Mouse (Mus musculus): ENCODE data around the gene Oxa1l. TPM values are rescaled to one million over a fixed set of nuclear protein-coding genes. Genes with fewer than 3 reads are reported as not detected.

Oxa1l gene
- total and polyA plus RNA-seq, 3 experiments = 34.2 to 134 (median 72.2) TPM

DNA sequence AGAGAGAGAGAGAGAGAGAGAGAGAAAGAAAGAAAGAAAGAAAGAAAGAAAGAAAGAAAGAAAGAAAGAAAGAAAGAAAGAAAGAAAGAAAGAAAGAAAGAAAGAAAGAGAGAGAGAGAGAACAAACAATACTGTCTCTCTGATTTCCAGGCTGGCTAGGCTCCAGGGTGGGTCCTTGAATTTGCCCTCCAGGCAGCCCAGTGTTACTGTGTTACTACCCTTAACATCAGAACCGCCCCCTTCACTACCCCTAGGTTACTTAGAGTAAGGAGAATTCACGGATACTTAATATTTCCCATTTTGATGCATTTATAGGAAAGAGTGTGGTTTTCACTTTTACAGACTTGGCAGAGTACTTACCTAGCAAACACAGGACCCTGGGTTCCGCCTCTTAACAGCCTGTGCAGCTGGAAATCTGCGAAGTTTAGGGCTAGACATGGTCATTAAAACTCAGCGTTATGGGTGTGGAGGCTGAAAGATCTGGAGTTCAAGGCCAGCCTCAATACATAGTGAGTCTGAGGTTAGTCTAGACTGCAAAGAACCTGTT is 55.7 kb downstream of the Oxa1l start:
- TF ChIP-seq GATA2 (IDR thresholded peaks at IDR 0.05; ENCODE audit: borderline replicate concordance, low read depth, low read length) (no peak), CTCF (IDR thresholded peaks at IDR 0.05; ENCODE audit: low read depth, low read length) (no peak), TAL1 (conservative IDR thresholded peaks at IDR 0.05; ENCODE audit: low read depth, low read length) (no peak), POLR2AphosphoS5 (IDR thresholded peaks at IDR 0.05; ENCODE audit: insufficient replicate concordance, low read depth, low read length) (no peak), GATA1 (IDR thresholded peaks at IDR 0.05; ENCODE audit: borderline replicate concordance, low read length) (no peak)
- Histone ChIP-seq H3K27me3 (ENCODE audit: insufficient read depth, low read length) (peaks cover 3% of the 10 kb centered on the region; the same call in 1 of the 2 replicates), H3K36me3 (replicated peaks) (peaks cover 13% of the 10 kb centered on the region), H3K4me1 (ENCODE audit: insufficient read depth, low read depth, low read length) (peaks cover 26% of the 10 kb centered on the region), H3K9me3 (replicated peaks) (no peaks in the 10 kb centered on the region), H3K4me3 (ENCODE audit: low read depth, low read length) (no peak overlapping the region)
- ATAC-seq (ENCODE audit: extremely low read depth, insufficient number of reproducible peaks, low FRiP score, poor library complexity, severe bottlenecking) (no peak), DNase-seq (ENCODE audit: low spot score) (no peak)

DNA sequence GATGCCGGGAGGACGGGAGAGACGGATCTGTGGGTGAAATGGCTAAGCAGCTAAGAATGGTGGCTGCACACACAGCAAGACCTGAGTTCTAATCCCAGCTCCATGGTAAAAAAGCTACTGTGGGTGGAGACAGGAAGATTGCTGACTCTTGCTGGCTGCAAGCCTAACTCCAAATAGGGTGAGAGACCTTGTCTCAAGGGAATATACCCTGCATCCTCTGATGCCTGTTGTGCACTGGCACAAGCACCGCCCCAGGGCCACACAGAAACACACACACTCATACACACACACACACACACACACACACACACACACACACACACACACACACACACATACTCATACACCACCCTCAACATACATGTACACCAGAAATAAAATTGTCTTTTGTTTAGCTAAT is 56.2 kb downstream of the Oxa1l start:
- H3K4me3 ChIP-seq (ENCODE audit: low read depth, low read length) = no peak overlapping the region
- ATAC-seq (ENCODE audit: extremely low read depth, insufficient number of reproducible peaks, low FRiP score, poor library complexity, severe bottlenecking) (no peak), DNase-seq (ENCODE audit: low spot score) (no peak)
- peaks cover 3% of the 10 kb centered on the region; the same call in 1 of the 2 replicates for H3K27me3 ChIP-seq (ENCODE audit: insufficient read depth, low read length)
- no peaks in the 10 kb centered on the region for H3K9me3 ChIP-seq (replicated peaks)
- peaks cover 28% of the 10 kb centered on the region for H3K4me1 ChIP-seq (ENCODE audit: insufficient read depth, low read depth, low read length)
- TF ChIP-seq CTCF (IDR thresholded peaks at IDR 0.05; ENCODE audit: low read depth, low read length) (no peak), GATA2 (IDR thresholded peaks at IDR 0.05; ENCODE audit: borderline replicate concordance, low read depth, low read length) (no peak), GATA1 (IDR thresholded peaks at IDR 0.05; ENCODE audit: borderline replicate concordance, low read length) (no peak), POLR2AphosphoS5 (IDR thresholded peaks at IDR 0.05; ENCODE audit: insufficient replicate concordance, low read depth, low read length) (no peak), TAL1 (conservative IDR thresholded peaks at IDR 0.05; ENCODE audit: low read depth, low read length) (no peak)
- H3K36me3 ChIP-seq (replicated peaks) = peaks cover 16% of the 10 kb centered on the region

DNA sequence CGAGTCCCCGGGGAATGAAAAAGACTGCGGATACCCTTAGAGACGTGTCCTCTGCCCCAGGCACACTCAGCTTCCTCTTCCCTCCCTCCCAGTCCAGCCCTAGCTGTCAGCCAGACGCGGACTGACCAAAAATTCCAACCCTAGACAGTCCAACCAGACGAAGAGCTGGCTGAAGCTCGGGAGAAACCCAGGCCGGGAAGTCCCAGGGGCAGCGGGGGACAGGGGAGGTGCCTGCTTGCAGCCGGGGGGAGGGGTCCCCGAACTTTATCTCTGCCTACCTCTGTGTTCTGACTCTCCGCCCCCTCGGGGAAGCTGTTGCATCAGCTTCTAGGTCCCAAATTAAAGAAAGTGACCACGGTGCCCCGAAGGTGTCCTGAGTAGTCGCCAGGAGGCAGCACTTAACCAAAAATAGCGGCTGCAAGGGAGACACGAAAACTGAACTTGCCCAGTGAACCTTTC is 57.0 kb downstream of the Oxa1l start, which contains the start of gene Slc7a7:
Gene Slc7a7 (minus strand): TSS at position 158 of the 459 bp plus-strand sequence.
- Histone ChIP-seq H3K4me1 (ENCODE audit: insufficient read depth, low read depth, low read length) (peaks cover 30% of the 10 kb centered on the region), H3K9me3 (replicated peaks) (no peaks in the 10 kb centered on the region), H3K4me3 (ENCODE audit: low read depth, low read length) (peak within 1 kb of the TSS; percentile 45; the same call in 1 of the 2 replicates), H3K27me3 (ENCODE audit: insufficient read depth, low read length) (peaks cover 3% of the 10 kb centered on the region; the same call in 1 of the 2 replicates), H3K36me3 (replicated peaks) (peaks cover 18% of the 10 kb centered on the region)
- no peak for ATAC-seq (ENCODE audit: extremely low read depth, insufficient number of reproducible peaks, low FRiP score, poor library complexity, severe bottlenecking)
- peak; percentile 49 for DNase-seq (ENCODE audit: low spot score)
- no peak for TF ChIP-seq GATA2 (IDR thresholded peaks at IDR 0.05; ENCODE audit: borderline replicate concordance, low read depth, low read length)
- no peak for TF ChIP-seq TAL1 (conservative IDR thresholded peaks at IDR 0.05; ENCODE audit: low read depth, low read length)
- no peak for TF ChIP-seq GATA1 (IDR thresholded peaks at IDR 0.05; ENCODE audit: borderline replicate concordance, low read length)
- no peak; the same call in 1 of the 2 replicates for TF ChIP-seq CTCF (IDR thresholded peaks at IDR 0.05; ENCODE audit: low read depth, low read length)
- TF ChIP-seq POLR2AphosphoS5 (IDR thresholded peaks at IDR 0.05; ENCODE audit: insufficient replicate concordance, low read depth, low read length) = no peak

Other genes starting within 250 kb of the Oxa1l start
- gene Dad1, start 106.7 kb upstream of the Oxa1l start, total RNA-seq (2014; fragmentation: Nextera tagmentation) = 223 and 226 TPM in 2 replicates
- 112 and 115 TPM in 2 replicates for gene Dad1, start 106.7 kb upstream of the Oxa1l start, total RNA-seq (2017)
- 16.6 and 17.0 TPM in 2 replicates for gene Dad1, start 106.7 kb upstream of the Oxa1l start, polyA plus RNA-seq (2012)
- gene Abhd4, start 106.6 kb upstream of the Oxa1l start, total RNA-seq (2014; fragmentation: Nextera tagmentation) = 46.6 and 56.5 TPM in 2 replicates
- 21.5 and 22.9 TPM in 2 replicates for gene Abhd4, start 106.6 kb upstream of the Oxa1l start, total RNA-seq (2017)
- 5.1 and 8.2 TPM in 2 replicates for gene Abhd4, start 106.6 kb upstream of the Oxa1l start, polyA plus RNA-seq (2012)
- not detected in 2 replicates for gene Olfr49, start 75.9 kb upstream of the Oxa1l start, total RNA-seq (2014; fragmentation: Nextera tagmentation)
- gene Olfr49, start 75.9 kb upstream of the Oxa1l start, total RNA-seq (2017) = 0.17 and 0.27 TPM in 2 replicates
- gene Olfr49, start 75.9 kb upstream of the Oxa1l start, polyA plus RNA-seq (2012) = not detected in 2 replicates
- gene Slc7a7, start 56.9 kb downstream of the Oxa1l start, total RNA-seq (2014; fragmentation: Nextera tagmentation) = 4.6 and 6.2 TPM in 2 replicates
- 0.55 and 0.76 TPM in 2 replicates for gene Slc7a7, start 56.9 kb downstream of the Oxa1l start, total RNA-seq (2017)
- 0.88 and 1.1 TPM in 2 replicates for gene Slc7a7, start 56.9 kb downstream of the Oxa1l start, polyA plus RNA-seq (2012)
- 318 and 469 TPM in 2 replicates for gene Mrpl52, start 66.1 kb downstream of the Oxa1l start, total RNA-seq (2014; fragmentation: Nextera tagmentation)
- gene Mrpl52, start 66.1 kb downstream of the Oxa1l start, total RNA-seq (2017) = 238 and 282 TPM in 2 replicates
- 1,643 and 2,190 TPM in 2 replicates for gene Mrpl52, start 66.1 kb downstream of the Oxa1l start, polyA plus RNA-seq (2012)
- 60.4 and 66.0 TPM in 2 replicates for gene Mmp14, start 70.8 kb downstream of the Oxa1l start, total RNA-seq (2014; fragmentation: Nextera tagmentation)
- gene Mmp14, start 70.8 kb downstream of the Oxa1l start, total RNA-seq (2017) = 28.6 and 33.8 TPM in 2 replicates
- 108 and 147 TPM in 2 replicates for gene Mmp14, start 70.8 kb downstream of the Oxa1l start, polyA plus RNA-seq (2012)
- 36.3 and 44.4 TPM in 2 replicates for gene Lrp10, start 103.3 kb downstream of the Oxa1l start, total RNA-seq (2014; fragmentation: Nextera tagmentation)
- gene Lrp10, start 103.3 kb downstream of the Oxa1l start, total RNA-seq (2017) = 25.5 and 39.7 TPM in 2 replicates
- 226 and 280 TPM in 2 replicates for gene Lrp10, start 103.3 kb downstream of the Oxa1l start, polyA plus RNA-seq (2012)
- gene Rem2, start 115.3 kb downstream of the Oxa1l start, total RNA-seq (2014; fragmentation: Nextera tagmentation) = not detected in 2 replicates
- gene Rem2, start 115.3 kb downstream of the Oxa1l start, total RNA-seq (2017) = not detected in 2 replicates
- gene Rem2, start 115.3 kb downstream of the Oxa1l start, polyA plus RNA-seq (2012) = 0.06 and 0.08 TPM in 2 replicates
- gene Prmt5, start 156.7 kb downstream of the Oxa1l start, total RNA-seq (2014; fragmentation: Nextera tagmentation) = 81.3 and 106 TPM in 2 replicates
- 44.8 and 50.9 TPM in 2 replicates for gene Prmt5, start 156.7 kb downstream of the Oxa1l start, total RNA-seq (2017)
- gene Prmt5, start 156.7 kb downstream of the Oxa1l start, polyA plus RNA-seq (2012) = 242 and 254 TPM in 2 replicates
- 42.7 and 46.4 TPM in 2 replicates for gene Haus4, start 193.8 kb downstream of the Oxa1l start, total RNA-seq (2014; fragmentation: Nextera tagmentation)
- 57.9 and 66.6 TPM in 2 replicates for gene Haus4, start 193.8 kb downstream of the Oxa1l start, total RNA-seq (2017)
- gene Haus4, start 193.8 kb downstream of the Oxa1l start, polyA plus RNA-seq (2012) = 46.1 and 60.3 TPM in 2 replicates
- not detected in 2 replicates for gene Ajuba, start 216.7 kb downstream of the Oxa1l start, total RNA-seq (2014; fragmentation: Nextera tagmentation)
- 0.17 TPM in 1 of 2 replicates, not detected in the other for gene Ajuba, start 216.7 kb downstream of the Oxa1l start, total RNA-seq (2017)
- gene Ajuba, start 216.7 kb downstream of the Oxa1l start, polyA plus RNA-seq (2012) = 0.02 TPM in 1 of 2 replicates, not detected in the other
- gene 4931414P19Rik, start 245.2 kb downstream of the Oxa1l start, total RNA-seq (2014; fragmentation: Nextera tagmentation) = 9.0 and 25.1 TPM in 2 replicates
- gene 4931414P19Rik, start 245.2 kb downstream of the Oxa1l start, total RNA-seq (2017) = 2.6 and 4.8 TPM in 2 replicates
- 21.3 and 25.6 TPM in 2 replicates for gene 4931414P19Rik, start 245.2 kb downstream of the Oxa1l start, polyA plus RNA-seq (2012)